Mouse (Mus musculus): ENCODE results near the gene Prph.

DNA sequence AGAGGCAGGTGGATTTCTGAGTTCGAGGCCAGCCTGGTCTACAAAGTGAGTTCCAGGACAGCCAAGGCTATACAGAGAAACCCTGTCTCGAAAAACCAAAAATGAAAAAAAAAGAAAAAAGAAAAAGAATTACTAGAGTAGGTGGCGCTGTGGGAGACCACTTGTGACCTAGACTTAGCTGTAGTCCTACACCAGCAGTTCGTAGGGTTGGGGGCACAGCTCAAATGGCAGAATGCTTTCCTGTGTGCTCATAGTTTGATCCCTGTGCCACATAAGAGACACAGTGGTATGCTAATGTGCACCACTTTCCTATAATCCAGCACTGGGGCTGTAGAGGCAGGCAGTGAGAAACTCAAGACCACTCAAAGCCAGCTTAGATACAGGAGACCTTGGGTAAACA lies 15.7 kb upstream of the Prph start:
- TF ChIP-seq POLR2A (IDR thresholded peaks at IDR 0.05; ENCODE audit: insufficient read depth, low read length): no peak
- TF ChIP-seq CTCF (IDR thresholded peaks at IDR 0.05; ENCODE audit: low read depth, low read length): no peak
- TF ChIP-seq EP300 (IDR thresholded peaks at IDR 0.05; ENCODE audit: insufficient read depth, low read depth, low read length): no peak
